Mouse (Mus musculus) regulatory T cell (primary cell): ENCODE data around the gene Grm1.

ENCODE experiments used
- in situ Hi-C: fragments of 300-600 bp; cut with MboI, MseI; formaldehyde crosslinking; loops from one replicate; pipeline ENCODE4 v1.15.1; 2025; ENCODE audit warnings: high pct_unique_total_duplicates

The Grm1 gene

GRCm38 (mm10) chr10:10971311-10971710, 110.8 kb downstream of the Grm1 start:
- in situ Hi-C loops: no loop called here

- in situ Hi-C loops: no loop called here
Measured at GRCm38 (mm10) chr10:10964490-10965150, 117.5 kb downstream of the Grm1 start.

- in situ Hi-C loops: no loop called here
Measured at GRCm38 (mm10) chr10:10950557-10950956, 131.6 kb downstream of the Grm1 start.

DNA sequence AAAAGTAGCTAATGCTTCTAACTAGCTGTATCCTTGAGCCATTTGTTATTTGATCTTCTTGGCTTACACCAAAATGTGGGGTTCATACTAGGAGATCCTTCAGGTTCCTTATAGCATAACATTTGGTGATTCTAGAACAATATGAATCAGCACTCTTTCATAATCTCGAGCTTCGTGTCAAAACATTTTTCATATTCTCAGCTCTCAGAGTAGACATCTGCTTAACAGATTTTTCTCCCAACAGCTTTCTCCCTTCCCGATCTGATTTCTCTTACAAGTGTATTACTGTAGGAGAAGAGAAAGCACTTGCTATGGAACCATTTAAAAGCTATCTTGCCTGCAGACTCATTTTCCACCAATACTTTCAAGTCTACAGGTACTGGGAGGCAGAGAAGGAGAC, 133.0 kb downstream of the Grm1 start:
- in situ Hi-C loops: no loop called here

DNA sequence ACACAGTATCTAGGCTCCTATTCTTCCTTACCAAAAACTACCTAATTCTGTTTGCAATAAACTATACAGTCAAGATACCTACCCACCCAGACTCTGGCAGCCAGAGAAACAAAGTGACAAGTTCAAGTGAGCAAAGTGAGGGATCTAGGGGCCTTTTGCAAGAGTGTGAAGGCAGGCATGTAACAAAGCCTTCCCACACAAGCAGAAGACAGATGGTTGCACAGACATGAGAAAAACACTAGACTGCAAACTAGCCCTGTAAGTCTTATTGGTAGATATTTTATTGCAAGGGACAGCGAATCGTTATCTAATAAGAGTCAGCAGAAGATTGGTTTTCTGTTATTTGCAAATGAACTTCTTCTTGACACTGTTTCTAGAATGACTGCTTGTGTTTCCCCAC, 134.6 kb downstream of the Grm1 start:
- in situ Hi-C loops: no loop called here

DNA sequence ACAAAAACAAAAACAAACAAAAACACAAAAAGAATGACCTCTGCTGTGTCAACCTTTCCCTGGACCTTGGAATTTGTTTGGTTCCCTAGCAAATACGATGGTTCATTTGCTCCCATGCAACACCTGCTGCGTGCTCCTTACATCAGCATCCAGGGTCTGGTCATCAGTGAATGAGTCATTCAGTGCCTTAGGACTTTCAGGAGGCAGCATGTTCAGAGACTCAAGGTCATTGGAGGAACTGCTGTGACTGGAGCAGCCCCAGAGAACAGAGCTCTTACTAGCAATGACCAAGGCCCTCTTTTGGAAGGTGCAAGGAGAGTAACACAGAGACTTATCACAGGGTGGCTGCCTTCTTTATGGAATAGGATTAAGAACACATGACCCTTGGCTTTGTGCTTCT, 138.2 kb downstream of the Grm1 start:
- in situ Hi-C loops: no loop called here

DNA sequence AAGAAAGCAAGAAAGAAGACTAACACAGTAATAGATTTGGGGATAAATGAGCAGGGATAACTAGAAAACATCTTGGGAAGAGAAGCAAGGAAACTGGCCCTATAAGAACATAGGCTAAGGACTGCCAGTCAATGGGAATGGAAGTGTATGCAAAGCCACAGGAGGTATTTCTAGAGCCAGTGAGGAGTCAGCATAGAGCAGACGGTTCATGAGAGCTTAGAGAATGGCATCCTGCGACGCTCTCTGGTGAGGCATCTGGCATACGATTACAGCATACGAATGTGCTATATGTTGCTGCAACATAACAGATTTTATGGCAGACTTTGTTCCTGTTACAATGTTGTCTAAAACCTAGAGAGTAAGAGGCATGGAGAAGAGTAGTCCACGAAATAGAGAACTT, 139.9 kb downstream of the Grm1 start:
- in situ Hi-C loops: no loop called here

- in situ Hi-C loops: no loop called here
Measured at GRCm38 (mm10) chr10:10935806-10936205, 146.3 kb downstream of the Grm1 start.

DNA sequence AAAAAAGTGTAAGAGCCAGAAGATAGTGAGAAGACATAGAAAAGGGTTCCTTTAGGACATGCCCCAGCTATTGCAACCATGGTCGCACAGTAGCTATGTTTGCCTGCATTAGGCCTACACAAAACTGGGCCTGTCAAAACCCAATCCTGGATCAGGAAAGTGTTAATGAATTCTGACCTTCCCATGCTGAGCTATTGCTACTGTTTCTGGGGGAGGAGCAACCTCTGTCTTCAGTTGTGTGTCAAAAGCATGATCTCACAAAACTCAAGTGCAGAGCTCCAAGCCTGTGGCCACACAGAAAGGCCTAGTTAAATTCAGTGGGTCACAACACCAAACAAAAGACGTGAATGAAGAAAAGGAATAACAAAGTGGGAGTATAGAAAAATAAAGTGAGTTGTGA, 152.5 kb downstream of the Grm1 start:
- in situ Hi-C loops: no loop called here

- in situ Hi-C loops: no loop called here
Measured at GRCm38 (mm10) chr10:10928798-10929366, 153.3 kb downstream of the Grm1 start.

DNA sequence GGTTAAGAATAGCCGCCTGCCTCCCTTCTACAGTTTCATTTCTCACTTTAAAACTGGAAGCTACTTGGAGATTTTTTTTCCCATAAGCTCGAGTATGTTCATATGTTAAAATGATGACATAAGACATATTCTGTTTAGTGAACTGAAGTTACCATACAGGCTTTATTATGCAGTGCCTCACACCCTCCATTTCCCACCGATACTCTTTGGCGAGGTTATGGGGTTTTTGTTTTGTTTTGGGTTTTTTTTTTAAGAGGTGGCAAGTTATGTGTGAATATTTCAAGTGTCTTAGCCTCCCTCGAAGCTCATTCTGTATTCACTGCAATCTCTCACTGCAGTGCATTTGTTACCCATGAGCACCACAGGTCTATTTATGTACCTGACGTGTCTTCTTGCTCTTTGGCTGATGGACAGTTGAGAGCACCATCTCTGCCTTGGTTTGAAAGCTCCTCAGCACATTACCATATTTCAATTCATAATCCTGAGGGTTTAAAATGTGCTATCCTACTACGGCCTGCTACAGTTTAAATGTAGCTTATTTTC, 164.2 kb downstream of the Grm1 start:
- in situ Hi-C loops: no loop called here

GRCm38 (mm10) chr10:10913621-10914020, 168.5 kb downstream of the Grm1 start:
- in situ Hi-C loops: no loop called here

GRCm38 (mm10) chr10:10890221-10890620, 191.9 kb downstream of the Grm1 start:
- in situ Hi-C loops: no loop called here

GRCm38 (mm10) chr10:10888521-10888920, 193.6 kb downstream of the Grm1 start:
- in situ Hi-C loops: no loop called here

GRCm38 (mm10) chr10:10884992-10885391, 197.2 kb downstream of the Grm1 start:
- in situ Hi-C loops: no loop called here

DNA sequence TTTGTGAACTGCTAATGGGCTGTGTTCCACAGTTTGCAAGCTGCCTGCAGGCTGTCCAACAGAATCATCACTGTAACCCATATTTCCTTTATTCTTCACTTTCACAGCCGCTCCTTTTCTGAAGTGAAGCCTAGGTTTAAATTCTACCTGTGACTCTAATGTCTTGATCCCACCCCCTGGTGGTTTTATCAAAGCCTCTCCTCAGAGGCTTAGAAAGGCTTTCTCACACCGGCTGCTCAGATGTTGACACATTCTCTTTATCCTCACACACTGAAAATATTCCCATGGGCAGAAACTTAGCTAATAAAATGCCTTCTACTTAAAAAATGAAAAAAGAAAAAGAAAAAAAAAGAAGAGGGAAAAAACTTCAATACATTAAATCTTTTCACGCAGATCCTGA, 210.0 kb downstream of the Grm1 start:
- in situ Hi-C loops: no loop called here

GRCm38 (mm10) chr10:10870271-10870670, 211.9 kb downstream of the Grm1 start:
- in situ Hi-C loops: no loop called here

- in situ Hi-C loops: no loop called here
Measured at GRCm38 (mm10) chr10:10866278-10866677, 215.9 kb downstream of the Grm1 start.

DNA sequence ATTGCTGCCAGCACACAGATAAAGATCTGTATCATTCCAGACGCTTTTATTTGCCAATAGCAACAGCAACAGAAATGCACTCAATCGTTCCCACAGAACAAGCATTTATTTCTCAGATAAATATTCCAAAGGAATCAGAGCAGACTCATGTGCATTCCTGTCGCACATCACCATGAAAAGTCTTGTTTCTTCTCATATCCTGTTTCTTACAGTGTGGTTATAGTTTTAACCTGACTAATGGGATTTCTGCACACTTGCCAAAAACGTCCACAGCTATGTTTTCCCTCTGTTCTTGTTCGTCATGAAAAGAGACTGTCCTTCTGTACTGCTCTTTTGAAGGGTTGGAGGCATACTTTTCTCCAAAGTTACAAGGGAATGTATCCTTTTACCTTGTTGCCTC, 217.4 kb downstream of the Grm1 start:
- in situ Hi-C loops: no loop called here

- in situ Hi-C loops: no loop called here
Measured at GRCm38 (mm10) chr10:10847376-10848286, 234.5 kb downstream of the Grm1 start.

DNA sequence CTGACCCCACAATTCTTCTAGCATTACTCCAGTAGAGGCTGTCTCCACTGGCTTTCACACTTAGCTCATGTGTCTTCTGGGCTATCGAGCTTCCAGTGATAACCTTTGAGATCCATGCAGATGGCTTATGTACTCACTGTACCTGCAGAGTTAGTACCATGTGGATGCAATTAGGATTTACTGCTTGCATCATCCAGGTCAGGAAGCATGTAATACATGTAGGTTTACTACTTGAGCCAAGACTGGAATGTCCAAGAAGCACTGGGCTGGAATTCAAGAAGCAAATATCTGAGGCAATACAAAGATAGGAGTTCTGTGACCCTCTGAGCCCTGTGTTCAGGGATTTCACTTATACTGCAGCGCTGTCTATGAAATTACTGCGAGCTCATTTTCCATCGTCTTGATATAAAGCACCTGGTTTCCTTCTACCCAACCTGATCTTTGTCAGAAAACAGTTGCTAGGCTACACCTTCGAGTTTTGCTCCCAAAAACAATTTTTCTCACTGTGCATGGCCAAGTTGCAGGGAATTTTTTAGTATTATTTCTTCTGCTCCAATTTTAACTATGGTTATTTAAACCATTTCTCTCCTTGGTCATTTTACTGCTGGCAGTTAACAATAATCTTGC, 237.0 kb downstream of the Grm1 start:
- in situ Hi-C loops: no loop called here

DNA sequence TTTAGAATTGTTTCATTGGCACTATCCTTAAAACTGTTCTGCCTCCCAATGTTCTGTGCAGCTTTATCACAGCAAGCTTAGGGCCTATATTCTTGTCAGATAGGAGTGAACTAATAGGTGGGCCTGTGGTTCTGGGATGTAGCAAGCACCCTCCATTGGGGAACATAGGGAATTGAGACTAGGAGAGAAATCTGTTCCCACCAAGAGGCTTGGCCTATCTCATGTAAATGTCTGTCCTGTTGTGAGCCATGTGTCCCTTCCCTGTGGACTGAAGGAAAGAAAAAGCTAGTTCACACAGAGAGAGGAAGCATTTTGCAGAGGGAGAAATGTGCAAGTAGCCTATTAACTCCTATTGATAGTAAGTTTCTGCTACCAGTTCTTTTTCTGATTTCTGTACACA, 246.8 kb downstream of the Grm1 start:
- in situ Hi-C loops: no loop called here
